Mouse (Mus musculus): Measurements from ENCODE around the gene Efcab10. TPM values are rescaled to one million over a fixed set of nuclear protein-coding genes. Genes with fewer than 3 reads are reported as not detected.

Efcab10 gene
- 1.3 and 2.5 TPM in 2 replicates for polyA plus RNA-seq (2015; fragmentation: Nextera tagmentation; extraction: Ambion mirVana)

DNA sequence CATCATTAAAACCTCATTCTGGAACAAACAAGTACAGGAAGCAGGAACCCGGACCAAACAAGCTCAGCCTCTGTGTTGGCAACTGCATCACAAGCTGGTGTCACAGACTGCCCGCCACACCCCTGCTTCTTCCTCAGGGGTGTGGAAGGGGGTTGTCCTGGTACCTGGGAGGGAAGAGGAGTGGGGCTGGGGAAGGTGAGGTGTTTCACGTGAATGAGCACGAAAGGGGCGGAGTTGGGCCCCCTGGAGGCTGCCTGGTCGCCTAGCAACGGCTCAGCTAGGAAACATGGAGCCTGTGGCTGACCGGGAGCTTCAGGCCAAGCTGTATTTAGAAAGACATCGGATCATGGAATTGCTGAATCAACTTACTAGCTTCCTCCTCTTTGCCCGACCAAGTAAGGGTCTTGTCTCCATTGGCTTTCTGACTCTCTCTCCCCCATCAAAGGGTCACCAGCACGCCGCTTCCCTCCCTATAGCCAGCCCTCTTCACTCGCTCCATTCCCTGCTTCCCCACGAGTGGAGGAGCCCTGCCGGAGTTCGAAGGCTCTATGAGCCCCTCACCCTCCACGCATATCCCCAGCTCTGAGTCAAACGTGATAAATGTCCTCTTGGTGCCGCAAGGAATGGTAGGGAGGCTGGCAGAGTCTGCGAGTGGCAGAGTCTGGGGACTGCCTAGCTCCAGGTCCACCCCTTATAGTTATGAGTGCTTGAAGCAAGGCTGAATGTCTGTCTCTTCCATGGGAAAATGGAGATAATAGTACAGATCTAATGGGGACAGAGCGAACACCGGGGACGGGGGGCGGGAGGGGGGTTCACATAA lies at the start of gene Efcab10:
Gene Efcab10, plus strand, starts transcription at position 51 of the 820 bp plus-strand sequence.

DNA sequence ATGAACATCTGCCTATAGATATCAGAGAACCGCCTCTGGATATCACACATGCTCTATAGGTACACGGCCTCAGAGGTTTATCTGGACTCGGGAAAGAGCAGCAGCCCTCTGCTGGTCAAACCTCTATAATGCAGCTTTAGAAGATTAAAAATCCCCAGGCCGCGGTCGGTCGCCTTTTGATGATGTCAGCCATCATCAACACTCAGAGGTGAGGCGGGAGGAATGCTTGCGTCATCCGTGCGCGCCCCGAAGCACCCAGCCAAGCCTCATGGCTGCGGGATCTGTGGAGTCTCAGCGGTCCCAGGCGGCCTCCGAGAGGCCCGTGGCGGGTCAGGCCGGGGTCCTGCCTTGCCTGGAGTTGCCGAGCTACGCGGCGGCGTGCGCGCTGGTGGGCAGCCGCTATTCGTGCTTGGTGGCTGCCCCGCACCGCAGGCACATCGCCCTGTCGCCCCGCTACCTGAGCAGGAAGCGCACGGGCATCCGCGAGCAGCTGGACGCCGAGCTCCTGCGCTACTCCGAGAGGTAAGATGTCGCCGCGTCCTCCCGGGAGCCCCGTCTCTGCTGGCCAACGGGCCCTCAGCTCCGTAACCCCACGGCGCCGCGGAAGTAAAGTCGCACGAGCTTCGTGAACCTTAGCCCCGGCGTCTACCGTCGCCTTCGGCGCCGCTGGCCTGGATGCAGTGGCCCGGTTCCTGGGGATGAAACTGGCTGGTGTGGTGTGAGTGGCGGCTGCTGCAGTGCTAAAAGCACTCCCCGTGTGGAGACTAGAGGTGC lies 34.9 kb downstream of the Efcab10 start, which contains the start of gene Twistnb:
Gene Twistnb, plus strand, starts transcription at position 249 of the 774 bp plus-strand sequence.

Other genes with a start within 250 kb of the Efcab10 start
- 11.4 and 11.8 TPM in 2 replicates for gene Atxn7l1, start 247.2 kb upstream of the Efcab10 start, polyA plus RNA-seq (2015; fragmentation: Nextera tagmentation; extraction: Ambion mirVana)
- gene Twistnb, start 34.8 kb downstream of the Efcab10 start, polyA plus RNA-seq (2015; fragmentation: Nextera tagmentation; extraction: Ambion mirVana) = 67.2 and 82.5 TPM in 2 replicates

All from adrenal gland, postnatal 0 days (tissue).